ENCODE assay signal across 22 mouse cellular contexts in the genomic region with DNA sequence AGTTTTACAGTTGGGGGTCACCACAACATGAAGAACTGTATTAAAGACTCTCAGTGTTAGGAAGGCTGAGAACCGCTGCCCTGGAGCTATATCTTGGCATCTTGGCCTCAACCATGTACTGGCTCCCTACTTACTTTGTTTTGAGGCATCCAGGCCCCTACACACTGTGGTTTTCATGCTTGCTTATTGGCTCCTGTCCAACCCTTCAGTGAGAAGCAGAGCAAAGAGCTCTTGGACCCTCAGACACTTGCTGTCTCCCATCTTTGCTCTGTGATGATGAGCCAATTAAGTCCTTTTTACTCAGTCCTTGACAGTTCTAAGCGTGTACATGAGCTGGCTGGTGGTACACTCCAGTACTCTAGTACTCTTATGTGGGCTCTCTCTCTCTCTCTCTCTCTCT.
DNase-seq lines count a peak whose midpoint lies in the region; ATAC-seq and TF ChIP-seq lines count a peak whose summit lies in the region.
"Had no signal": no experiment of that assay in that cellular context is flagged by ENCODE, and none has a peak within 500 bp of the region (broad histone marks: within the 10 kb centered on the region; RNA-seq: fewer than 3 reads in every experiment).

No protein-coding gene starts in this region.

- no peaks in the 10 kb centered on the region for H3K9me3 ChIP-seq in hindbrain, embryonic 16.5 days (ENCODE audit: control insufficient read depth, low read length)
- no peaks in the 10 kb centered on the region for H3K9me3 ChIP-seq in hindbrain, embryonic 13.5 days
- H3K9me3 ChIP-seq: embryonic facial prominence, embryonic 13.5 days; embryonic facial prominence, embryonic 15.5 days; forebrain, embryonic 10.5 days; forebrain, embryonic 12.5 days; forebrain, embryonic 15.5 days had no signal

- H3K4me3 ChIP-seq in hindbrain, embryonic 16.5 days (ENCODE audit: low read length) = no peak overlapping the region
- H3K4me3 ChIP-seq in hindbrain, embryonic 13.5 days = no peak overlapping the region
- H3K4me3 ChIP-seq in layer of hippocampus, adult 2 months = no peak overlapping the region
- H3K4me3 ChIP-seq: embryonic facial prominence, embryonic 13.5 days; embryonic facial prominence, embryonic 15.5 days; erythroblast, embryonic 14.5 days; forebrain, embryonic 10.5 days; forebrain, embryonic 12.5 days; forebrain, embryonic 15.5 days had no signal

- no peaks in the 10 kb centered on the region for H3K36me3 ChIP-seq in hindbrain, embryonic 16.5 days (ENCODE audit: control insufficient read depth, insufficient read depth, low read length)
- no peaks in the 10 kb centered on the region for H3K36me3 ChIP-seq in hindbrain, embryonic 13.5 days
- H3K36me3 ChIP-seq: embryonic facial prominence, embryonic 13.5 days; embryonic facial prominence, embryonic 15.5 days; forebrain, embryonic 10.5 days; forebrain, embryonic 12.5 days; forebrain, embryonic 15.5 days had no signal

- H3K4me1 ChIP-seq in hindbrain, embryonic 16.5 days (ENCODE audit: control insufficient read depth, insufficient read depth, low read depth, low read length) = peaks cover 10% of the 10 kb centered on the region
- peaks cover 13% of the 10 kb centered on the region for H3K4me1 ChIP-seq in hindbrain, embryonic 13.5 days (replicated peaks)

- H3K27me3 ChIP-seq in hindbrain, embryonic 16.5 days (replicated peaks; ENCODE audit: control insufficient read depth, insufficient read depth, low read length) = peaks cover 2% of the 10 kb centered on the region; the same call in 1 of the 2 replicates
- H3K27me3 ChIP-seq in hindbrain, embryonic 13.5 days = peaks cover 42% of the 10 kb centered on the region
- H3K27me3 ChIP-seq: embryonic facial prominence, embryonic 13.5 days; embryonic facial prominence, embryonic 15.5 days; forebrain, embryonic 15.5 days had no signal

- DNase-seq in layer of hippocampus, adult 2 months (ENCODE audit: low spot score in 2 of 2) = no peak
- no peak for DNase-seq in layer of hippocampus, adult 9-11 months
- peak; percentile 59 for DNase-seq in brain, embryonic 14.5 days (ENCODE audit: low read depth)
- no peak for DNase-seq in adrenal gland, adult 8-10 months
- DNase-seq: adrenal gland, adult 2 months; adrenal gland, postnatal 14 days; adrenal gland, postnatal 36 days; cerebellum, adult 11 months; cerebellum, adult 18-20 months; cerebellum, adult 8-10 months; cerebellum, adult 9-11 months; cerebellum, postnatal 14 days; cerebellum, postnatal 36 days; embryo, embryonic 11 days had no signal

- no peak overlapping the region for H3K4me2 ChIP-seq in hindbrain, embryonic 16.5 days (ENCODE audit: low read length)
- H3K4me2 ChIP-seq in hindbrain, embryonic 13.5 days = no peak overlapping the region
- H3K4me2 ChIP-seq: embryonic facial prominence, embryonic 13.5 days; embryonic facial prominence, embryonic 15.5 days; forebrain, embryonic 12.5 days; forebrain, embryonic 15.5 days had no signal

- peak; percentile 23; the same call in 1 of the 2 replicates for ATAC-seq in hindbrain, embryonic 16.5 days
- no peak for ATAC-seq in hindbrain, embryonic 13.5 days (ENCODE audit: low FRiP score)
- ATAC-seq: forebrain, embryonic 15.5 days had no signal

- H3K27ac ChIP-seq in hindbrain, embryonic 16.5 days (ENCODE audit: low read depth, low read length) = no peak overlapping the region
- H3K27ac ChIP-seq in hindbrain, embryonic 13.5 days = no peak overlapping the region
- peak overlapping the region; percentile 53; the same call in 1 of the 2 replicates for H3K27ac ChIP-seq in layer of hippocampus, adult 2 months
- H3K27ac ChIP-seq: embryonic facial prominence, embryonic 13.5 days; embryonic facial prominence, embryonic 15.5 days; forebrain, embryonic 10.5 days; forebrain, embryonic 12.5 days; forebrain, embryonic 15.5 days had no signal

- H3K9ac ChIP-seq in hindbrain, embryonic 16.5 days (ENCODE audit: low read depth, low read length) = no peak overlapping the region
- no peak overlapping the region for H3K9ac ChIP-seq in hindbrain, embryonic 13.5 days
- H3K9ac ChIP-seq: embryonic facial prominence, embryonic 13.5 days; embryonic facial prominence, embryonic 15.5 days; forebrain, embryonic 12.5 days; forebrain, embryonic 15.5 days had no signal

- no peak for TF ChIP-seq POLR2A in brain, embryonic 14.5 days (IDR thresholded peaks at IDR 0.05; ENCODE audit: borderline replicate concordance, extremely low read depth, insufficient read depth, insufficient read length, poor library complexity, severe bottlenecking)

- TF ChIP-seq CTCF in layer of hippocampus, adult 2 months (conservative IDR thresholded peaks at IDR 0.05) = no peak
- TF ChIP-seq CTCF in brain, embryonic 14.5 days (IDR thresholded peaks at IDR 0.05; ENCODE audit: borderline replicate concordance, extremely low read depth, insufficient read depth, insufficient read length) = no peak

- WGBS in hindbrain, embryonic 16.5 days = 73% methylated on average over 2 of the region's 2 CpGs
- 82% methylated on average over 2 of the region's 2 CpGs for WGBS in hindbrain, embryonic 13.5 days
